Mouse (Mus musculus): Measurements from ENCODE around the gene Wdr27. TPM values are rescaled to one million over a fixed set of nuclear protein-coding genes. Genes with fewer than 3 reads are reported as not detected.

Gene Wdr27
- total and polyA plus RNA-seq, 2 experiments from 2014 or later: 0.46 to 4.7 TPM

DNA sequence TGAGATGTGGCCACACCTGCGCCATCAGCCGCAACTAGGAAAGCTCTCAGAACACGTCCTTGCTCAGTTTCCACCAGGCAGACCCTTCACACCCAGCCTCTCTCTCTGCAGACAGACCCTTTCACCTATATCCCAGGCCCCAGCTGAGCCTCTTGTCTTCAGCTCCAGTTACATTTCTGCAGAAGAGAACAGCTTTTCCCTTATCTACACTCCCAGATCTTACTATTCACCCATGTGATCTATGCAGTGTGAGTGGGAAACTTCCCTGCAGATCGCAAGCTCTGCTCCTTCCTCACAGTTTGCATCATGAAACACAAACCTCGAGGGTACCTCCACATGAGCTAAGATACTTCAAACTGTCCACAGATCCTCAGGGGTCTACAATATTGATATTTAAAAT is 11.5 kb downstream of the Wdr27 start:
- Histone ChIP-seq H3K36me3 (replicated peaks; ENCODE audit: control insufficient read depth, insufficient read depth, low read length) (no peaks in the 10 kb centered on the region), H3K4me2 (ENCODE audit: low read depth, low read length) (no peak overlapping the region), H3K4me1 (ENCODE audit: control insufficient read depth, insufficient read depth) (peaks cover 4% of the 10 kb centered on the region; the same call in 1 of the 2 replicates), H3K9me3 (replicated peaks; ENCODE audit: control insufficient read depth, low read length) (no peaks in the 10 kb centered on the region), H3K4me3 (ENCODE audit: low read depth, low read length) (no peak overlapping the region), H3K27ac (ENCODE audit: low read depth) (no peak overlapping the region), H3K27me3 (ENCODE audit: control insufficient read depth, insufficient read depth, low read length) (0 out of 2 replicates have a peak, but pooled peaks cover 2% of the 10 kb centered on the region), H3K9ac (replicated peaks; ENCODE audit: low read depth, low read length) (no peak overlapping the region)
- 70% methylated on average over 5 of the region's 5 CpGs for WGBS
- no peak for DNase-seq (ENCODE audit: low spot score)
- TF ChIP-seq EP300 (IDR thresholded peaks at IDR 0.05; ENCODE audit: low read depth) (no peak), CTCF (IDR thresholded peaks at IDR 0.05; ENCODE audit: low read depth) (no peak)
- no peak for ATAC-seq (ENCODE audit: insufficient read depth, low read depth)

DNA sequence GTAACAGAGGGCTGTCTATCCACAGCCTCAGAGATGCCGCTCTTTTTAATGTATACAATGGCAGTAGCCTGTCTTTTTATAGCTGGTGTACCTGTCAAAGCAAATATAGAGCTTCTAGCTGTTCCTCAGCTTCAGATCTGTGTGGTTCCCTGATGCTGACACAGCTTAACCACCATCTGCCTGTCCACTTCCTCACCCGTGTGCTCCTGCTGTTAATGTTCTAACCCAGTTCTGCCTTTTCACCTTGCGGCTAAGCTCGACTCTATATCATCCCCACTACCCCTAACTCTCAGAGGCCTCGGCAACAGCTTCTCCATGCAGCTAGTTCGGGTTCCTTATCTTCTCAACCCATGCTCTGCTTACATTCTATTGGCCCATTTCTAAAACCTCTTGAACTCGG is 12.3 kb downstream of the Wdr27 start:
- Histone ChIP-seq H3K4me3 (ENCODE audit: low read depth, low read length) (no peak overlapping the region), H3K4me1 (ENCODE audit: control insufficient read depth, insufficient read depth) (no peaks in the 10 kb centered on the region), H3K9me3 (replicated peaks; ENCODE audit: control insufficient read depth, low read length) (no peaks in the 10 kb centered on the region), H3K9ac (replicated peaks; ENCODE audit: low read depth, low read length) (no peak overlapping the region), H3K27ac (ENCODE audit: low read depth) (no peak overlapping the region), H3K27me3 (ENCODE audit: control insufficient read depth, insufficient read depth, low read length) (0 out of 2 replicates have a peak, but pooled peaks cover 2% of the 10 kb centered on the region), H3K4me2 (ENCODE audit: low read depth, low read length) (no peak overlapping the region), H3K36me3 (replicated peaks; ENCODE audit: control insufficient read depth, insufficient read depth, low read length) (no peaks in the 10 kb centered on the region)
- 65% methylated on average over 7 of the region's 7 CpGs for WGBS
- DNase-seq (ENCODE audit: low spot score): no peak
- TF ChIP-seq EP300 (IDR thresholded peaks at IDR 0.05; ENCODE audit: low read depth): no peak
- no peak for ATAC-seq (ENCODE audit: insufficient read depth, low read depth)

DNA sequence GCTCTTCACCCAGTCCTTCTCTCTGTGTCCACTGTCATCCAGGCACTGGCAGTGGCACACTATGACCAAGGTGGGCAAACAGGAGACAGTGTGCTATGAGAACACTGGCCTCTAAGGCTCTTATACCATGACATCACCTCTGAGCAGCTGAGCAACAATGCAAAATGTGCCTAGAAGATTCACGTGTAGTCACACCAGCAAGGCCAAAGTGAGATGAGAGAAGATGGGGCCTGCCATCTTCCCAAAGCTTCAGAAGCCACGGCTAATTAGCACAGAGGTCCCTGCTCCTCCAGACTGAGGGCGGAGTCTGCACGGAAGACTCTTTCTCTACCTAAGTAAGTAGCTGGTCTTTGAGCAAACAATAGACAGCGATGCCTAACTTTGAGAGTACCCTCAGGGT is 14.3 kb downstream of the Wdr27 start:
- no peaks in the 10 kb centered on the region for H3K36me3 ChIP-seq (replicated peaks; ENCODE audit: control insufficient read depth, insufficient read depth, low read length)
- DNase-seq (ENCODE audit: low spot score): no peak
- H3K4me1 ChIP-seq (ENCODE audit: control insufficient read depth, insufficient read depth): no peaks in the 10 kb centered on the region
- no peak overlapping the region for H3K27ac ChIP-seq (ENCODE audit: low read depth)
- H3K27me3 ChIP-seq (ENCODE audit: control insufficient read depth, insufficient read depth, low read length): 0 out of 2 replicates have a peak, but pooled peaks cover 2% of the 10 kb centered on the region
- no peak overlapping the region for H3K4me3 ChIP-seq (ENCODE audit: low read depth, low read length)
- H3K4me2 ChIP-seq (ENCODE audit: low read depth, low read length): no peak overlapping the region
- H3K9me3 ChIP-seq (replicated peaks; ENCODE audit: control insufficient read depth, low read length): no peaks in the 10 kb centered on the region
- no peak overlapping the region for H3K9ac ChIP-seq (replicated peaks; ENCODE audit: low read depth, low read length)
- 68% methylated on average over 5 of the region's 5 CpGs for WGBS
- ATAC-seq (ENCODE audit: insufficient read depth, low read depth): no peak
- TF ChIP-seq EP300 (IDR thresholded peaks at IDR 0.05; ENCODE audit: low read depth) (no peak), CTCF (IDR thresholded peaks at IDR 0.05; ENCODE audit: low read depth) (no peak)

DNA sequence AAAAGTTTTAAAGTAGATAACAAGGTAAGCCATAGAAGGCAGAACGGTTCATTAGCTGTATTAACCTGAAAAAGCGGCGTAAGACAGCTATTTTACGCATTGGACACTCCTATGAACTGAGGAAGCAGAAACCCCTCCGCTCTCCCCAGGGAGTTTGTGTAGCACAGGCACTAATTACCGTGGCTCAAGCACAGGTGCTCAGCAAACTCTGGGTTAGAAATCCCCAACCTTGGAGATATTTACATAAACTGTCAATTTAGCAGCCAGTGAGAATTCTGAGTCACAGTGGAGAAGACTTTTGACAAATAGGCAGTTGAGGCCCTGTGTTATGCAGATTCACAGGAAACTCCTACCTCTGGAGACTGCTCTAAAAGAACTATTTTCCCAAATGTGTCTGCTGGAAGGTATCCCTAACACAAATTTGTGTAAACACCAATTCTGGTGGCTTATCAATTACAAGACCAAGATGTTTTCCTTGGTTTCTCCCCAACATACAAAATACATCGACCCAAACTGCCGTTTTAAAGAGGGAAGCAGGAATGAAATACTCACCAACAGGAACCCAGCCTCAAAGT is 15.2 kb downstream of the Wdr27 start:
- H3K9ac ChIP-seq (replicated peaks; ENCODE audit: low read depth, low read length): no peak overlapping the region
- no peak overlapping the region for H3K27ac ChIP-seq (ENCODE audit: low read depth)
- H3K4me2 ChIP-seq (ENCODE audit: low read depth, low read length): no peak overlapping the region
- DNase-seq (ENCODE audit: low spot score): no peak
- H3K4me3 ChIP-seq (ENCODE audit: low read depth, low read length): no peak overlapping the region
- TF ChIP-seq EP300 (IDR thresholded peaks at IDR 0.05; ENCODE audit: low read depth): no peak
- no peak for TF ChIP-seq CTCF (IDR thresholded peaks at IDR 0.05; ENCODE audit: low read depth)
- 0 out of 2 replicates have a peak, but pooled peaks cover 2% of the 10 kb centered on the region for H3K27me3 ChIP-seq (ENCODE audit: control insufficient read depth, insufficient read depth, low read length)
- no peaks in the 10 kb centered on the region for H3K4me1 ChIP-seq (ENCODE audit: control insufficient read depth, insufficient read depth)
- ATAC-seq (ENCODE audit: insufficient read depth, low read depth): no peak
- no peaks in the 10 kb centered on the region for H3K36me3 ChIP-seq (replicated peaks; ENCODE audit: control insufficient read depth, insufficient read depth, low read length)
- no peaks in the 10 kb centered on the region for H3K9me3 ChIP-seq (replicated peaks; ENCODE audit: control insufficient read depth, low read length)
- WGBS: 74% methylated on average over 8 of the region's 8 CpGs

DNA sequence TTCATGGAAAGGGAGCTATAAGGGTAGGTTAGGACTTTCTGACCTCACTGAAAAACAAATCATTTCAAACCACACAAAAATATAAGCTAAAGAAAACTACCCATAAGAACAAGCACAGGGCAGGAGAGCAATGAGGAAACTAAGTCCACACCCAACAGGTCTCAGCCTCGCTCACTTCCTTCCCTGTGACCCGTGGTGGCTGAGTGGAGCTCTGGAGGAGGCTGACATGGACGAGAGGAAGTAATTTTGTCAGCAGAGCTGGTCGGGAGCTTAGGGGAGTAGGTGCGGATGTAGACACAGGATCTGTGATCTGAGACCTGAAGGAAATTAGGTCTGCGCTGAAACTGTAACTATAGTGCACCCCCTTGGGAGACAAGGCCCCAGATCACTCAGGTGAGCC is 21.4 kb downstream of the Wdr27 start:
- DNase-seq (ENCODE audit: low spot score) (no peak), ATAC-seq (ENCODE audit: insufficient read depth, low read depth) (no peak)
- Histone ChIP-seq H3K27ac (ENCODE audit: low read depth) (no peak overlapping the region), H3K27me3 (ENCODE audit: control insufficient read depth, insufficient read depth, low read length) (peaks cover 7% of the 10 kb centered on the region; the same call in 1 of the 2 replicates), H3K9me3 (replicated peaks; ENCODE audit: control insufficient read depth, low read length) (no peaks in the 10 kb centered on the region), H3K36me3 (replicated peaks; ENCODE audit: control insufficient read depth, insufficient read depth, low read length) (no peaks in the 10 kb centered on the region), H3K4me3 (ENCODE audit: low read depth, low read length) (no peak overlapping the region), H3K9ac (replicated peaks; ENCODE audit: low read depth, low read length) (no peak overlapping the region), H3K4me2 (ENCODE audit: low read depth, low read length) (no peak overlapping the region), H3K4me1 (ENCODE audit: control insufficient read depth, insufficient read depth) (no peaks in the 10 kb centered on the region)
- WGBS: 43% methylated on average over 6 of the region's 6 CpGs
- TF ChIP-seq EP300 (IDR thresholded peaks at IDR 0.05; ENCODE audit: low read depth) (no peak), CTCF (IDR thresholded peaks at IDR 0.05; ENCODE audit: low read depth) (no peak)

DNA sequence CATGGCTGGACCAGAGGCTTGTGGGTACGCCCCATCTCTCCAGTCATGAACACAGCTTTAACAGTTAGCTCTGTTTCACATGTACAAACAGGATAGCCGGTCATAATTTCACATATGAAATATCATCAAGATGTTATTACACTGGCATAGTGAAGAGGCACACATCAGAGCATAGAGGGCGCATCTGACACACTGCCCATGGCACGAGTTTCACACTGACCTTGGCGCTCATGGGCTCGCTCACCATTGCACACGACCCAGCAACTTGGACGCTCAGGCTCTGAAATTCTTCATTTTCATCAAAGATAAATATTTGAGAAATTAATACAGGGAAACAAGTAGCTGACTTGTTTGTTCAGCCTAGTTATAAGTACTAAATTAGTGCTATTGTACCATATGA is 25.1 kb downstream of the Wdr27 start:
- no peaks in the 10 kb centered on the region for H3K4me1 ChIP-seq (ENCODE audit: control insufficient read depth, insufficient read depth)
- H3K9ac ChIP-seq (replicated peaks; ENCODE audit: low read depth, low read length): no peak overlapping the region
- no peaks in the 10 kb centered on the region for H3K36me3 ChIP-seq (replicated peaks; ENCODE audit: control insufficient read depth, insufficient read depth, low read length)
- TF ChIP-seq CTCF (IDR thresholded peaks at IDR 0.05; ENCODE audit: low read depth) (no peak), EP300 (IDR thresholded peaks at IDR 0.05; ENCODE audit: low read depth) (no peak)
- H3K4me3 ChIP-seq (ENCODE audit: low read depth, low read length): no peak overlapping the region
- peaks cover 7% of the 10 kb centered on the region; the same call in 1 of the 2 replicates for H3K27me3 ChIP-seq (ENCODE audit: control insufficient read depth, insufficient read depth, low read length)
- WGBS: 81% methylated on average over 8 of the region's 8 CpGs
- no peak for ATAC-seq (ENCODE audit: insufficient read depth, low read depth)
- no peak overlapping the region for H3K4me2 ChIP-seq (ENCODE audit: low read depth, low read length)
- no peak overlapping the region for H3K27ac ChIP-seq (ENCODE audit: low read depth)
- H3K9me3 ChIP-seq (replicated peaks; ENCODE audit: control insufficient read depth, low read length): no peaks in the 10 kb centered on the region
- no peak for DNase-seq (ENCODE audit: low spot score)
